Mouse (Mus musculus) c-Kit-negative CD71-positive TER-119-positive erythroid progenitor cells, embryonic 14.5 days (primary cell): ENCODE results near the gene Oxct1.

ENCODE experiments used
- DNase-seq: peaks from one replicate; pipeline ENCODE4 v3.0.0-alpha.2; 2013; ENCODE audit warnings: low read depth, low spot score

The Oxct1 gene

GRCm38 (mm10) chr15:4028411-4028700, 2.2 kb downstream of the Oxct1 start:
- no peak for DNase-seq

GRCm38 (mm10) chr15:4028960-4029359, 2.8 kb downstream of the Oxct1 start:
- DNase-seq: no peak

- no peak for DNase-seq
Measured at GRCm38 (mm10) chr15:4033168-4034004, 7.2 kb downstream of the Oxct1 start.

- no peak for DNase-seq
Measured at GRCm38 (mm10) chr15:4042423-4042822, 16.2 kb downstream of the Oxct1 start.

GRCm38 (mm10) chr15:4043032-4043471, 16.9 kb downstream of the Oxct1 start:
- no peak for DNase-seq

GRCm38 (mm10) chr15:4056627-4057026, 30.4 kb downstream of the Oxct1 start:
- DNase-seq: no peak

GRCm38 (mm10) chr15:4063574-4063973, 37.4 kb downstream of the Oxct1 start:
- DNase-seq: no peak

GRCm38 (mm10) chr15:4064013-4064412, 37.8 kb downstream of the Oxct1 start:
- DNase-seq: no peak

GRCm38 (mm10) chr15:4064694-4065093, 38.5 kb downstream of the Oxct1 start:
- DNase-seq: no peak

- no peak for DNase-seq
Measured at GRCm38 (mm10) chr15:4067273-4067990, 41.2 kb downstream of the Oxct1 start.

GRCm38 (mm10) chr15:4077978-4078377, 51.8 kb downstream of the Oxct1 start:
- DNase-seq: no peak

- DNase-seq: no peak
Measured at GRCm38 (mm10) chr15:4078785-4079184, 52.6 kb downstream of the Oxct1 start.

GRCm38 (mm10) chr15:4079425-4080189, 53.4 kb downstream of the Oxct1 start:
- DNase-seq: no peak

GRCm38 (mm10) chr15:4085600-4086384, 59.6 kb downstream of the Oxct1 start:
- DNase-seq: no peak

- DNase-seq: no peak
Measured at GRCm38 (mm10) chr15:4087446-4087845, 61.3 kb downstream of the Oxct1 start.

GRCm38 (mm10) chr15:4087914-4088313, 61.7 kb downstream of the Oxct1 start:
- no peak for DNase-seq

GRCm38 (mm10) chr15:4090601-4091000, 64.4 kb downstream of the Oxct1 start:
- no peak for DNase-seq

- no peak for DNase-seq
Measured at GRCm38 (mm10) chr15:4092586-4092985, 66.4 kb downstream of the Oxct1 start.

GRCm38 (mm10) chr15:4100341-4100921, 74.2 kb downstream of the Oxct1 start:
- DNase-seq: no peak

GRCm38 (mm10) chr15:4101025-4101424, 74.8 kb downstream of the Oxct1 start:
- no peak for DNase-seq

- DNase-seq: no peak
Measured at GRCm38 (mm10) chr15:4104319-4104718, 78.1 kb downstream of the Oxct1 start.
